ENCODE assay signal across 10 mouse cellular contexts in the genomic region with DNA sequence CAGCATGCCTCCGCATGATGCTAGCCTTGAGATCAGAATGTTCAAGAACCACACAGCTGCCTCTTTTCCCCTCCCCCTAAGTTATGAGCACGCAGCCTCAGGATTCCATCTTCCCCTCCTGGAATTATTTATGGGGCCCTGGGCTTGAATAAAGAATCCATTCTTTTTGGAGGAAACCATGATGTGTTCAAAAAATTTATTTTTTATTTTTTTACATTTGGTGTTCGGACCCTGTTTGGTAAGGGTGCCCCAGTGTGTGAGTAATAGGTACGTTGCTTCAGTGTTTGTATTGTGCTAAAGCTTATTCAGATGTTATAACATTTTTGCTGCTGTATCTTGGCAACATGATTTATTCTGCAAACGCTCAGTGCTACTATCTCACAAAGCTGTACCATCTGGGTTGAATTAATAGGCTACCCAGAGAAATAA.
DNase-seq lines count a peak whose midpoint lies in the region; ATAC-seq and TF ChIP-seq lines count a peak whose summit lies in the region.
"Had no signal": no experiment of that assay in that cellular context is flagged by ENCODE, and none has a peak within 500 bp of the region (broad histone marks: within the 10 kb centered on the region; RNA-seq: fewer than 3 reads in every experiment).

No protein-coding gene starts in this region.

- peaks cover 5% of the 10 kb centered on the region for H3K4me1 ChIP-seq in intestine, embryonic 14.5 days (replicated peaks; ENCODE audit: control insufficient read depth, insufficient read depth, low read length)
- no peaks in the 10 kb centered on the region; the same call in 1 of the 2 replicates for H3K4me1 ChIP-seq in intestine, postnatal 0 days (replicated peaks; ENCODE audit: control insufficient read depth, insufficient read depth, low read length)
- peaks cover 37% of the 10 kb centered on the region for H3K4me1 ChIP-seq in forebrain, embryonic 14.5 days (ENCODE audit: control insufficient read depth, insufficient read depth, low read length)
- H3K4me1 ChIP-seq in limb, embryonic 13.5 days, result peaks cover 29% of the 10 kb centered on the region
- no peaks in the 10 kb centered on the region for H3K4me1 ChIP-seq in kidney, adult 2 months (ENCODE audit: control insufficient read depth, insufficient read depth, low read length)
- H3K4me1 ChIP-seq: intestine, embryonic 15.5 days had no signal

- no peaks in the 10 kb centered on the region for H3K9me3 ChIP-seq in intestine, embryonic 14.5 days (ENCODE audit: control insufficient read depth, low read length)
- no peaks in the 10 kb centered on the region for H3K9me3 ChIP-seq in intestine, postnatal 0 days (ENCODE audit: control insufficient read depth)
- H3K9me3 ChIP-seq in forebrain, embryonic 14.5 days (replicated peaks; ENCODE audit: control insufficient read depth, low read length), result no peaks in the 10 kb centered on the region
- H3K9me3 ChIP-seq in limb, embryonic 13.5 days, result no peaks in the 10 kb centered on the region
- H3K9me3 ChIP-seq: intestine, embryonic 15.5 days; lung, embryonic 15.5 days had no signal

- DNase-seq in intestine, embryonic 14.5 days (ENCODE audit: low spot score), result peak; percentile 42
- DNase-seq in forebrain, embryonic 14.5 days (ENCODE audit: low spot score), result peak; percentile 87
- peak; percentile 54 for DNase-seq in retina, embryonic 14.5 days (ENCODE audit: low spot score)
- DNase-seq in left cerebral cortex, postnatal 10 days (ENCODE audit: extremely low spot score in 1 of 2, low spot score in 2 of 2), result no peak
- DNase-seq in kidney, adult 2 months, result no peak

- TF ChIP-seq POLR2A in kidney, adult 2 months (IDR thresholded peaks at IDR 0.05; ENCODE audit: low read depth, low read length), result no peak

- no peaks in the 10 kb centered on the region for H3K27me3 ChIP-seq in intestine, embryonic 14.5 days (replicated peaks; ENCODE audit: control insufficient read depth, insufficient read depth, low read length)
- H3K27me3 ChIP-seq in intestine, postnatal 0 days (replicated peaks; ENCODE audit: control insufficient read depth, insufficient read depth, low read length), result no peaks in the 10 kb centered on the region
- no peaks in the 10 kb centered on the region for H3K27me3 ChIP-seq in forebrain, embryonic 14.5 days (replicated peaks; ENCODE audit: control insufficient read depth, insufficient read depth, low read length)
- no peaks in the 10 kb centered on the region for H3K27me3 ChIP-seq in limb, embryonic 13.5 days
- H3K27me3 ChIP-seq in kidney, adult 2 months (replicated peaks; ENCODE audit: control insufficient read depth, insufficient read depth, low read length), result no peaks in the 10 kb centered on the region
- H3K27me3 ChIP-seq: intestine, embryonic 15.5 days; lung, embryonic 15.5 days had no signal

- H3K4me3 ChIP-seq in intestine, embryonic 14.5 days (ENCODE audit: low read depth, low read length), result no peak overlapping the region
- H3K4me3 ChIP-seq in intestine, postnatal 0 days (ENCODE audit: low read depth, low read length), result no peak overlapping the region
- H3K4me3 ChIP-seq in forebrain, embryonic 14.5 days (ENCODE audit: low read depth, low read length), result no peak overlapping the region
- H3K4me3 ChIP-seq in limb, embryonic 13.5 days, result no peak overlapping the region
- no peak overlapping the region for H3K4me3 ChIP-seq in kidney, adult 2 months (ENCODE audit: insufficient read depth, low read depth, low read length)
- H3K4me3 ChIP-seq: intestine, embryonic 15.5 days had no signal

- intact Hi-C loops in left cerebral cortex, postnatal 10 days (cut with DNase I), result loop anchor here (10.0 kb wide), 1 partner anchor 151 kb away; a partner anchor contains a TSS

- H3K9ac ChIP-seq in intestine, embryonic 14.5 days (ENCODE audit: low read length), result no peak overlapping the region
- H3K9ac ChIP-seq in intestine, postnatal 0 days (ENCODE audit: low read depth, low read length), result no peak overlapping the region
- no peak overlapping the region for H3K9ac ChIP-seq in forebrain, embryonic 14.5 days (ENCODE audit: low read length)
- no peak overlapping the region for H3K9ac ChIP-seq in limb, embryonic 13.5 days
- H3K9ac ChIP-seq: intestine, embryonic 15.5 days; lung, embryonic 15.5 days had no signal

- no peak for TF ChIP-seq CTCF in intestine, postnatal 0 days (IDR thresholded peaks at IDR 0.05; ENCODE audit: low read depth)
- no peak for TF ChIP-seq CTCF in kidney, adult 2 months (conservative IDR thresholded peaks at IDR 0.05; ENCODE audit: insufficient read depth, insufficient read length, low read depth, low read length)

- WGBS in intestine, embryonic 14.5 days, result 41% methylated on average over 5 of the region's 5 CpGs
- WGBS in intestine, postnatal 0 days, result 60% methylated on average over 5 of the region's 5 CpGs
- 7% methylated on average over 5 of the region's 5 CpGs for whole genome bisulfite sequencing in forebrain, embryonic 14.5 days
- WGBS in limb, embryonic 13.5 days, result 31% methylated on average over 5 of the region's 5 CpGs
- 71% methylated on average over 5 of the region's 5 CpGs for WGBS in kidney, adult 2 months

- H3K36me3 ChIP-seq in intestine, embryonic 14.5 days (ENCODE audit: control insufficient read depth, insufficient read depth, low read length), result no peaks in the 10 kb centered on the region
- H3K36me3 ChIP-seq in intestine, postnatal 0 days (ENCODE audit: control insufficient read depth, insufficient read depth), result no peaks in the 10 kb centered on the region
- no peaks in the 10 kb centered on the region for H3K36me3 ChIP-seq in forebrain, embryonic 14.5 days (ENCODE audit: control insufficient read depth, insufficient read depth, low read length)
- H3K36me3 ChIP-seq in limb, embryonic 13.5 days, result no peaks in the 10 kb centered on the region
- H3K36me3 ChIP-seq in kidney, adult 2 months (ENCODE audit: control insufficient read depth, insufficient read depth, low read length), result no peaks in the 10 kb centered on the region
- H3K36me3 ChIP-seq: intestine, embryonic 15.5 days; lung, embryonic 15.5 days had no signal

- no peak overlapping the region for H3K4me2 ChIP-seq in intestine, embryonic 14.5 days (ENCODE audit: low read length)
- H3K4me2 ChIP-seq in intestine, postnatal 0 days (replicated peaks; ENCODE audit: low read depth), result no peak overlapping the region
- H3K4me2 ChIP-seq in forebrain, embryonic 14.5 days (ENCODE audit: low read length), result peak overlapping the region; percentile 48
- H3K4me2 ChIP-seq in limb, embryonic 13.5 days (replicated peaks), result no peak overlapping the region; the same call in 1 of the 2 replicates

- no peak for ATAC-seq in intestine, embryonic 14.5 days (replicated peaks; ENCODE audit: low FRiP score, low TSS enrichment, low read depth)
- no peak for ATAC-seq in intestine, postnatal 0 days
- peak; percentile 83 for ATAC-seq in forebrain, embryonic 14.5 days
- peak; percentile 70 for ATAC-seq in limb, embryonic 13.5 days (ENCODE audit: low FRiP score, low read depth)
- ATAC-seq in granulocyte monocyte progenitor cell, adult 5-6 weeks (replicated peaks; ENCODE audit: poor library complexity, severe bottlenecking), result no peak

- no peak overlapping the region for H3K27ac ChIP-seq in intestine, embryonic 14.5 days (ENCODE audit: low read depth)
- H3K27ac ChIP-seq in intestine, postnatal 0 days (ENCODE audit: low read depth, low read length), result no peak overlapping the region
- peak overlapping the region; percentile 92 for H3K27ac ChIP-seq in forebrain, embryonic 14.5 days (ENCODE audit: low read depth, low read length)
- peak overlapping the region; percentile 39; the same call in 1 of the 2 replicates for H3K27ac ChIP-seq in limb, embryonic 13.5 days
- no peak overlapping the region for H3K27ac ChIP-seq in kidney, adult 2 months (ENCODE audit: insufficient read depth, low read depth, low read length)
- H3K27ac ChIP-seq: intestine, embryonic 15.5 days; lung, embryonic 15.5 days had no signal

Comparison
In these comparisons a context has a peak if more than half of its experiments do, and no peak if none do; other contexts are left out.
1. ATAC-seq: peak in forebrain, embryonic 14.5 days (single experiment) and limb, embryonic 13.5 days (single experiment); none in intestine, embryonic 14.5 days (single experiment), intestine, postnatal 0 days (single experiment) and granulocyte monocyte progenitor cell, adult 5-6 weeks (single experiment).
2. DNase-seq: peak in intestine, embryonic 14.5 days (single experiment), forebrain, embryonic 14.5 days (single experiment) and retina, embryonic 14.5 days (single experiment); none in left cerebral cortex, postnatal 10 days (0 of 2) and kidney, adult 2 months (single experiment).
3. H3K27ac ChIP-seq: peak in forebrain, embryonic 14.5 days (single experiment) and limb, embryonic 13.5 days (single experiment); none in intestine, embryonic 14.5 days (single experiment), intestine, postnatal 0 days (single experiment) and kidney, adult 2 months (single experiment).